Mouse (Mus musculus) forebrain, embryonic 16.5 days (tissue): Measurements from ENCODE around the gene Hikeshi. TPM values are rescaled to one million over a fixed set of nuclear protein-coding genes. Genes with fewer than 3 reads are reported as not detected.

Source experiments
- ATAC-seq: fragments of 200-750 bp; cut with Nextera tagmentation; 2 replicates; pipeline ENCODE4 v1.8.0; 2017; ENCODE audit warnings: mild to moderate bottlenecking, moderate library complexity
- H3K27ac ChIP-seq: fragments of 300-500 bp; sonication (generic); 2 replicates; pipeline ENCODE4 v1.5.1; 2014; ENCODE audit warnings: low read length, control low read depth
- H3K27me3 ChIP-seq: fragments of 300-500 bp; sonication (generic); replicated peaks from 2 replicates; pipeline ENCODE4 v1.6.1; 2014; ENCODE audit warnings: low read length; ENCODE audit not compliant: control insufficient read depth, insufficient read depth
- H3K36me3 ChIP-seq: fragments of 300-500 bp; sonication (generic); 2 replicates; pipeline ENCODE4 v1.6.1; 2014; ENCODE audit not compliant: control insufficient read depth, insufficient read depth
- H3K4me1 ChIP-seq: fragments of 300-500 bp; sonication (generic); replicated peaks from 2 replicates; pipeline ENCODE4 v1.6.1; 2014; ENCODE audit warnings: low read length; ENCODE audit not compliant: control insufficient read depth, insufficient read depth
- H3K4me2 ChIP-seq: fragments of 300-500 bp; sonication (generic); 2 replicates; pipeline ENCODE4 v1.6.1; 2014; ENCODE audit warnings: mild to moderate bottlenecking, low read length, control low read depth
- H3K4me3 ChIP-seq: fragments of 300-500 bp; sonication (generic); replicated peaks from 2 replicates; pipeline ENCODE4 v1.5.1; 2014; ENCODE audit warnings: mild to moderate bottlenecking, low read length, control low read depth
- H3K9ac ChIP-seq: fragments of 300-500 bp; sonication (generic); replicated peaks from 2 replicates; pipeline ENCODE4 v1.6.1; 2014; ENCODE audit warnings: low read depth, low read length, control low read depth
- H3K9me3 ChIP-seq: fragments of 300-500 bp; sonication (generic); 2 replicates; pipeline ENCODE4 v1.6.1; 2016; ENCODE audit warnings: low read length; ENCODE audit not compliant: control insufficient read depth
- WGBS: fragments of 180-500 bp; shearing (Covaris S2); extraction: QIAGEN DNeasy Blood & Tissue Kit; methylation state at CpG from one replicate; pipeline ENCODE4 v1.1.7; 2014; 5-methylcytosine and 5-hydroxymethylcytosine counted together
- polyA plus RNA-seq: library from polyadenylated mRNA; unstranded; fragments of >200 nt; fragmentation: Nextera tagmentation; extraction: Ambion mirVana; gene quantifications from 2 replicates; pipeline ENCODE4 v1.2.1, GENCODE M21; 2015

Hikeshi gene
- polyA plus RNA-seq, 1 experiment from 2014 or later, result 154 TPM

GRCm38 (mm10) chr7:89975571-89975970, 34.6 kb upstream of the Hikeshi start:
- peaks cover 18% of the 10 kb centered on the region for H3K36me3 ChIP-seq
- ATAC-seq, result no peak
- H3K4me3 ChIP-seq, result no peak overlapping the region
- no peaks in the 10 kb centered on the region for H3K27me3 ChIP-seq
- no peak overlapping the region for H3K4me2 ChIP-seq
- H3K4me1 ChIP-seq, result peaks cover 9% of the 10 kb centered on the region
- H3K9me3 ChIP-seq, result no peaks in the 10 kb centered on the region
- 96% methylated on average over 1 of the region's 1 CpGs for WGBS
- H3K27ac ChIP-seq, result no peak overlapping the region
- H3K9ac ChIP-seq, result no peak overlapping the region

GRCm38 (mm10) chr7:89967235-89967634, 26.2 kb upstream of the Hikeshi start:
- no peak overlapping the region for H3K4me3 ChIP-seq
- no peak overlapping the region for H3K27ac ChIP-seq
- H3K27me3 ChIP-seq, result no peaks in the 10 kb centered on the region
- no peaks in the 10 kb centered on the region for H3K4me1 ChIP-seq
- no peak for ATAC-seq
- H3K36me3 ChIP-seq, result peaks cover 5% of the 10 kb centered on the region
- no peak overlapping the region for H3K4me2 ChIP-seq
- WGBS, result 88% methylated on average over 2 of the region's 2 CpGs
- no peak overlapping the region for H3K9ac ChIP-seq
- no peaks in the 10 kb centered on the region for H3K9me3 ChIP-seq

GRCm38 (mm10) chr7:89966771-89967170, 25.8 kb upstream of the Hikeshi start:
- no peak overlapping the region for H3K9ac ChIP-seq
- H3K27ac ChIP-seq, result no peak overlapping the region
- peaks cover 5% of the 10 kb centered on the region for H3K36me3 ChIP-seq
- H3K4me1 ChIP-seq, result no peaks in the 10 kb centered on the region
- no peak overlapping the region for H3K4me3 ChIP-seq
- no peaks in the 10 kb centered on the region for H3K27me3 ChIP-seq
- WGBS, result 93% methylated on average over 1 of the region's 1 CpGs
- no peaks in the 10 kb centered on the region for H3K9me3 ChIP-seq
- H3K4me2 ChIP-seq, result no peak overlapping the region
- ATAC-seq, result no peak

- H3K4me2 ChIP-seq, result no peak overlapping the region
- ATAC-seq, result no peak
- H3K36me3 ChIP-seq, result peaks cover 6% of the 10 kb centered on the region
- no peak overlapping the region for H3K9ac ChIP-seq
- H3K9me3 ChIP-seq, result no peaks in the 10 kb centered on the region
- H3K4me1 ChIP-seq, result no peaks in the 10 kb centered on the region
- no peak overlapping the region for H3K27ac ChIP-seq
- no peaks in the 10 kb centered on the region for H3K27me3 ChIP-seq
- H3K4me3 ChIP-seq, result no peak overlapping the region
Observed at GRCm38 (mm10) chr7:89963135-89963534, 22.1 kb upstream of the Hikeshi start.

- no peaks in the 10 kb centered on the region for H3K4me1 ChIP-seq
- H3K4me3 ChIP-seq, result no peak overlapping the region
- H3K4me2 ChIP-seq, result no peak overlapping the region
- 47% methylated on average over 5 of the region's 5 CpGs for WGBS
- H3K9me3 ChIP-seq, result no peaks in the 10 kb centered on the region
- ATAC-seq, result no peak
- peaks cover 7% of the 10 kb centered on the region for H3K36me3 ChIP-seq
- H3K9ac ChIP-seq, result no peak overlapping the region
- H3K27ac ChIP-seq, result no peak overlapping the region
- no peaks in the 10 kb centered on the region for H3K27me3 ChIP-seq
Observed at GRCm38 (mm10) chr7:89957300-89957699, 16.3 kb upstream of the Hikeshi start.

- H3K4me3 ChIP-seq, result no peak overlapping the region
- peaks cover 4% of the 10 kb centered on the region; the same call in 1 of the 2 replicates for H3K36me3 ChIP-seq
- no peak overlapping the region for H3K4me2 ChIP-seq
- H3K4me1 ChIP-seq, result no peaks in the 10 kb centered on the region
- H3K27ac ChIP-seq, result no peak overlapping the region
- no peak overlapping the region for H3K9ac ChIP-seq
- H3K9me3 ChIP-seq, result no peaks in the 10 kb centered on the region
- ATAC-seq, result no peak
- no peaks in the 10 kb centered on the region for H3K27me3 ChIP-seq
- 88% methylated on average over 5 of the region's 5 CpGs for WGBS
Observed at GRCm38 (mm10) chr7:89954261-89954660, 13.3 kb upstream of the Hikeshi start.

GRCm38 (mm10) chr7:89949403-89949802, 8.4 kb upstream of the Hikeshi start:
- H3K27ac ChIP-seq, result no peak overlapping the region
- H3K9ac ChIP-seq, result no peak overlapping the region
- H3K27me3 ChIP-seq, result no peaks in the 10 kb centered on the region
- no peak overlapping the region for H3K4me3 ChIP-seq
- no peaks in the 10 kb centered on the region for H3K9me3 ChIP-seq
- no peaks in the 10 kb centered on the region for H3K4me1 ChIP-seq
- no peaks in the 10 kb centered on the region; the same call in 1 of the 2 replicates for H3K36me3 ChIP-seq
- ATAC-seq, result no peak
- 84% methylated on average over 4 of the region's 4 CpGs for WGBS
- H3K4me2 ChIP-seq, result no peak overlapping the region

- Histone ChIP-seq H3K9me3 (no peaks in the 10 kb centered on the region), H3K27me3 (no peaks in the 10 kb centered on the region), H3K4me2 (no peak overlapping the region), H3K4me3 (no peak overlapping the region), H3K36me3 (no peaks in the 10 kb centered on the region), H3K9ac (no peak overlapping the region), H3K4me1 (no peaks in the 10 kb centered on the region), H3K27ac (no peak overlapping the region)
- ATAC-seq, result no peak
- WGBS, result 70% methylated on average over 7 of the region's 7 CpGs
Observed at GRCm38 (mm10) chr7:89948026-89948425, 7.0 kb upstream of the Hikeshi start.

GRCm38 (mm10) chr7:89939497-89940353, 1.3 kb downstream of the Hikeshi start:
- H3K36me3 ChIP-seq, result no peaks in the 10 kb centered on the region
- peak overlapping the region; percentile 98 for H3K4me3 ChIP-seq
- H3K27ac ChIP-seq, result no peak overlapping the region
- WGBS, result 30% methylated on average over 15 of the region's 15 CpGs
- H3K4me1 ChIP-seq, result peaks cover 14% of the 10 kb centered on the region
- no peaks in the 10 kb centered on the region for H3K9me3 ChIP-seq
- no peaks in the 10 kb centered on the region for H3K27me3 ChIP-seq
- H3K4me2 ChIP-seq, result peak overlapping the region; percentile 77
- peak overlapping the region; percentile 85 for H3K9ac ChIP-seq
- no peak for ATAC-seq
